ENCODE assay signal across 10 mouse cellular contexts in the genomic region with DNA sequence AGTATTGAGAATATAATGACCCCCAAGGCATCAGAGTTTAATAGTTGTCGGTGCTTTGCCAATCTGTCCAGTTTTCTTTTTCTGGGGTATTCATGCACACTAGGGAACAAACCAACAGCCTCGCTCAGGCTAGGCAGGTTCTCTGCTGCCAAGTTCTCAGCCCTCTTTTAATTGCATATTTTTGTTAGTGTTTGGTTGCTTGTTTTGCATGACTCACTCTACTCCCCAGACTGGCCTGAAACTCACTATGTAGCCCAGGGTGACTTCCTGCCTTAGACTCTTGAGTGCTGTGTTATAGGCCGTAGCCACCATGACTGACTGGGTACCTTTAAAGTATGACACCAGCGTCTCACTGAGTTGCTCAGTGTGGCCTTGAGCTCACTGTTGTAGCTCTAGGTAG. TPM values are rescaled to one million over a fixed set of nuclear protein-coding genes. Genes with fewer than 3 reads are reported as not detected.
DNase-seq lines count a peak whose midpoint lies in the region; ATAC-seq lines count a peak whose summit lies in the region.
"Had no signal": no experiment of that assay in that cellular context is flagged by ENCODE, and none has a peak within 500 bp of the region (broad histone marks: within the 10 kb centered on the region; RNA-seq: fewer than 3 reads in every experiment).

No protein-coding gene starts in this region.

- WGBS in hindbrain, embryonic 15.5 days, result 68% methylated on average over 4 of the region's 4 CpGs
- WGBS in hindbrain, embryonic 11.5 days, result 87% methylated on average over 4 of the region's 4 CpGs
- whole genome bisulfite sequencing in kidney, embryonic 16.5 days, result 49% methylated on average over 4 of the region's 4 CpGs

- H3K9me3 ChIP-seq in hindbrain, embryonic 15.5 days, result no peaks in the 10 kb centered on the region
- H3K9me3 ChIP-seq in hindbrain, embryonic 11.5 days (ENCODE audit: control insufficient read depth, low read length), result no peaks in the 10 kb centered on the region
- H3K9me3 ChIP-seq in kidney, embryonic 16.5 days (ENCODE audit: low read length), result no peaks in the 10 kb centered on the region
- H3K9me3 ChIP-seq: embryonic facial prominence, embryonic 12.5 days had no signal

- no peak overlapping the region for H3K4me3 ChIP-seq in hindbrain, embryonic 15.5 days
- no peak overlapping the region for H3K4me3 ChIP-seq in hindbrain, embryonic 11.5 days (ENCODE audit: low read depth, low read length)
- H3K4me3 ChIP-seq in kidney, embryonic 16.5 days (ENCODE audit: low read length), result no peak overlapping the region
- H3K4me3 ChIP-seq: embryonic facial prominence, embryonic 12.5 days had no signal

- H3K4me2 ChIP-seq in hindbrain, embryonic 15.5 days, result no peak overlapping the region
- H3K4me2 ChIP-seq in hindbrain, embryonic 11.5 days (replicated peaks; ENCODE audit: low read depth, low read length), result no peak overlapping the region
- no peak overlapping the region for H3K4me2 ChIP-seq in kidney, embryonic 16.5 days (replicated peaks; ENCODE audit: low read depth, low read length)
- H3K4me2 ChIP-seq: embryonic facial prominence, embryonic 12.5 days had no signal

- no peak for ATAC-seq in hindbrain, embryonic 15.5 days (ENCODE audit: low FRiP score, low read depth)
- ATAC-seq in hindbrain, embryonic 11.5 days (ENCODE audit: low FRiP score), result no peak
- peak; percentile 71 for ATAC-seq in kidney, embryonic 16.5 days (ENCODE audit: low FRiP score, low TSS enrichment)

- H3K27ac ChIP-seq in hindbrain, embryonic 15.5 days (replicated peaks), result peak overlapping the region; percentile 45; the same call in 1 of the 2 replicates
- no peak overlapping the region for H3K27ac ChIP-seq in hindbrain, embryonic 11.5 days (ENCODE audit: low read depth, low read length)
- H3K27ac ChIP-seq in kidney, embryonic 16.5 days (ENCODE audit: low read length), result 0 out of 2 replicates have a peak overlapping the region, but pooled peaks have one; percentile 36
- H3K27ac ChIP-seq: embryonic facial prominence, embryonic 12.5 days had no signal

- H3K4me1 ChIP-seq in hindbrain, embryonic 15.5 days (replicated peaks), result peaks cover 15% of the 10 kb centered on the region
- H3K4me1 ChIP-seq in hindbrain, embryonic 11.5 days (replicated peaks; ENCODE audit: control insufficient read depth, insufficient read depth, low read length), result no peaks in the 10 kb centered on the region
- peaks cover 24% of the 10 kb centered on the region for H3K4me1 ChIP-seq in kidney, embryonic 16.5 days (ENCODE audit: insufficient read depth, low read length)

- no peak for DNase-seq in hindbrain, embryonic 11.5 days (ENCODE audit: low spot score)
- peak; percentile 19 for DNase-seq in 3134 (ENCODE audit: extremely low read depth, insufficient read length, low spot score)
- DNase-seq in CD4-positive helper T cell, adult 2 months (ENCODE audit: low read depth, low spot score), result peak; percentile 22
- no peak for DNase-seq in left cerebral cortex, postnatal 4 days
- DNase-seq in spleen, postnatal 14 days (ENCODE audit: low spot score in 2 of 2), result no peak
- no peak for DNase-seq in frontal cortex, postnatal 10 days (ENCODE audit: low spot score in 2 of 2)
- DNase-seq: midbrain, embryonic 14.5 days had no signal

- no peaks in the 10 kb centered on the region for H3K27me3 ChIP-seq in hindbrain, embryonic 15.5 days
- no peaks in the 10 kb centered on the region for H3K27me3 ChIP-seq in hindbrain, embryonic 11.5 days (ENCODE audit: control insufficient read depth, insufficient read depth, low read length)
- H3K27me3 ChIP-seq in kidney, embryonic 16.5 days (ENCODE audit: insufficient read depth, low read length), result no peaks in the 10 kb centered on the region
- H3K27me3 ChIP-seq: embryonic facial prominence, embryonic 12.5 days had no signal

- no peak overlapping the region for H3K9ac ChIP-seq in hindbrain, embryonic 15.5 days
- no peak overlapping the region for H3K9ac ChIP-seq in hindbrain, embryonic 11.5 days (ENCODE audit: low read depth, low read length)
- no peak overlapping the region for H3K9ac ChIP-seq in kidney, embryonic 16.5 days (replicated peaks; ENCODE audit: low read length)
- H3K9ac ChIP-seq: embryonic facial prominence, embryonic 12.5 days had no signal

- intact Hi-C loops in left cerebral cortex, postnatal 4 days (cut with DNase I), result no loop called here

- peaks cover 7% of the 10 kb centered on the region; the same call in 1 of the 2 replicates for H3K36me3 ChIP-seq in hindbrain, embryonic 15.5 days
- H3K36me3 ChIP-seq in hindbrain, embryonic 11.5 days (ENCODE audit: control insufficient read depth, insufficient read depth, low read length), result no peaks in the 10 kb centered on the region
- peaks cover 10% of the 10 kb centered on the region; the same call in 1 of the 2 replicates for H3K36me3 ChIP-seq in kidney, embryonic 16.5 days (ENCODE audit: insufficient read depth, low read length)

RNA-seq across cellular contexts. Expression of a gene that starts 19.0 kb away (rescaled TPM):
- 58.5 and 64.1 TPM in 2 replicates for polyA plus RNA-seq in hindbrain, embryonic 15.5 days (2015; fragmentation: Nextera tagmentation; extraction: Ambion mirVana)
- 43.6 and 63.8 TPM in 2 replicates for polyA plus RNA-seq in hindbrain, embryonic 11.5 days (2014; fragmentation: Nextera tagmentation; extraction: Ambion mirVana)
- 61.2 and 72.9 TPM in 2 replicates for polyA plus RNA-seq in kidney, embryonic 16.5 days (2015; fragmentation: Nextera tagmentation; extraction: Ambion mirVana)
- 100 to 1,000 TPM in 1 of 2 experiments, 10 to 100 TPM in 1; 90.3 to 107 TPM for total RNA-seq in left cerebral cortex, postnatal 4 days (2021)

RNA-seq across cellular contexts. Expression of a gene that starts 48.6 kb away (rescaled TPM):
- 1.3 and 1.7 TPM in 2 replicates for polyA plus RNA-seq in hindbrain, embryonic 15.5 days (2015; fragmentation: Nextera tagmentation; extraction: Ambion mirVana)
- polyA plus RNA-seq in hindbrain, embryonic 11.5 days (2014; fragmentation: Nextera tagmentation; extraction: Ambion mirVana), result 0.14 and 0.15 TPM in 2 replicates
- 0.06 and 0.24 TPM in 2 replicates for polyA plus RNA-seq in kidney, embryonic 16.5 days (2015; fragmentation: Nextera tagmentation; extraction: Ambion mirVana)
- under 1 TPM; 0.42 to 0.64 TPM for total RNA-seq in left cerebral cortex, postnatal 4 days (2021)

Comparison
In these comparisons a context has a peak if more than half of its experiments do, and no peak if none do; other contexts are left out.
1. DNase-seq: peak in 3134 (single experiment) and CD4-positive helper T cell, adult 2 months (single experiment); none in hindbrain, embryonic 11.5 days (single experiment), left cerebral cortex, postnatal 4 days (single experiment), spleen, postnatal 14 days (0 of 2) and frontal cortex, postnatal 10 days (0 of 2).